Mouse (Mus musculus) left cerebral cortex, adult 18-20 months (tissue): ENCODE measurements at regions not wholly inside any gene's neighbourhood (a gene's known extent, or its start where the extent isn't known, plus 50 kb on each side); places are given as distances from the start of the nearest gene placed in this dataset.

Experiments used
- DNase-seq, 2 experiments: peaks; one replicate each; pipeline ENCODE4 v3.0.0; 2021 to 2022; ENCODE audit warnings: low spot score in 2 of 2, mixed read lengths in 1 of 2

- no peak for DNase-seq
Observed at GRCm38 (mm10) chr6:143532380-143532779, 365.4 kb downstream of the Etnk1 start.

- DNase-seq, result peak; percentile 35 to 50
Observed at GRCm38 (mm10) chr6:143535265-143535664, 368.2 kb downstream of the Etnk1 start.

- peak in 1 of 2 experiments; percentile 24 for DNase-seq
Observed at GRCm38 (mm10) chr6:143535726-143536125, 368.7 kb downstream of the Etnk1 start.

- DNase-seq, result no peak
Observed at GRCm38 (mm10) chr6:143536525-143537293, 369.7 kb downstream of the Etnk1 start.

- no peak for DNase-seq
Observed at GRCm38 (mm10) chr6:143547406-143547903, 380.4 kb downstream of the Etnk1 start.

GRCm38 (mm10) chr6:143554946-143555345, 387.9 kb downstream of the Etnk1 start:
- peak; percentile 13 to 24 for DNase-seq

- DNase-seq, result no peak
Observed at GRCm38 (mm10) chr6:143558046-143558884, 391.2 kb downstream of the Etnk1 start.

GRCm38 (mm10) chr6:143559316-143559715, 392.3 kb downstream of the Etnk1 start:
- no peak for DNase-seq

GRCm38 (mm10) chr6:143561316-143562088, 394.5 kb downstream of the Etnk1 start:
- DNase-seq, result no peak

GRCm38 (mm10) chr6:143571356-143572115, 404.5 kb downstream of the Etnk1 start:
- DNase-seq, result no peak

GRCm38 (mm10) chr6:143579223-143579622, 412.2 kb downstream of the Etnk1 start:
- no peak for DNase-seq

- no peak for DNase-seq
Observed at GRCm38 (mm10) chr6:143589666-143590065, 422.6 kb downstream of the Etnk1 start.

- DNase-seq, result no peak
Observed at GRCm38 (mm10) chr6:143590231-143590630, 423.2 kb downstream of the Etnk1 start.

GRCm38 (mm10) chr6:143592490-143592889, 425.5 kb downstream of the Etnk1 start:
- DNase-seq, result no peak

GRCm38 (mm10) chr6:143595486-143595885, 428.5 kb downstream of the Etnk1 start:
- DNase-seq, result no peak

GRCm38 (mm10) chr6:143597414-143597813, 430.4 kb downstream of the Etnk1 start:
- no peak for DNase-seq

GRCm38 (mm10) chr6:143598916-143599315, 431.9 kb downstream of the Etnk1 start:
- DNase-seq, result no peak

GRCm38 (mm10) chr6:143609100-143609499, 442.1 kb downstream of the Etnk1 start:
- no peak for DNase-seq

- no peak for DNase-seq
Observed at GRCm38 (mm10) chr6:143612966-143613365, 445.9 kb downstream of the Etnk1 start.

GRCm38 (mm10) chr6:143614431-143614987, 447.5 kb downstream of the Etnk1 start:
- DNase-seq, result no peak
